Mouse (Mus musculus): ENCODE results near the gene Slc41a1. TPM values are rescaled to one million over a fixed set of nuclear protein-coding genes. Genes with fewer than 3 reads are reported as not detected.

Gene Slc41a1
- polyA plus RNA-seq, 1 experiment from 2014 or later = 15.4 TPM

DNA sequence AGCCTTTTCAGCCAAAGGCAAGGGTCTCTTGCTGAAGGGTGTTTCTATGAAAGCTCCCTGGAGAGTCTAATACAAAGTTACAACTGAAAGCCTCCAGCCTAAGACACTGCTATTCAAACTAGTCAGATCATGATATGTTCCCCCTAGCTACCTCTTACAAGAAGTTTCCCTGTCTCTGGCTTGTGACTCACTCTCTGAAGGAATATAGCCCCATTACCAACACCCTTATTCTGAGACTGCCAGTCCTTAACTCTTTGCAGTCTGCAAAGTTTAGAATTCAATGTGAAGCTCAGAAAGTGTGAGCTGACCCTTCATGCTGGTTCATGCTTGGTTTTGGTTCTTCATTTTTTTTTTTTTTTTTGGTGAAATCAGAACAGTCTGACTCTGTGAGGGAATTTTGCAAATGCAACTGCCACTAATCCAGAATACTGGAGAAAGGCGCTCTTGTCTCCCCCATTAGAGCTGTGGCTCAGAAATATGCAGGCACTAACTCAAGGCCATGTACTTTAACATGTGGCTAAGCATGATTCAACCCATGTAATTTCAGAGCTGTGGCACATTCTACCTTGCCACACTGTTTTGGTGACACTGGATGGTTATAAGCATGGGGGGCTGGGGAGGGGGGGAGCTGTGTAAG lies 4.3 kb upstream of the Slc41a1 start:
- H3K27me3 ChIP-seq (replicated peaks; ENCODE audit: control insufficient read depth, insufficient read depth, low read length) = no peaks in the 10 kb centered on the region
- WGBS = 89% methylated on average over 1 of the region's 1 CpGs
- H3K4me1 ChIP-seq (replicated peaks; ENCODE audit: control insufficient read depth, insufficient read depth, low read length) = peaks cover 9% of the 10 kb centered on the region
- H3K9ac ChIP-seq (replicated peaks; ENCODE audit: low read depth, low read length) = no peak overlapping the region
- no peak overlapping the region for H3K27ac ChIP-seq (ENCODE audit: low read length)
- no peaks in the 10 kb centered on the region for H3K36me3 ChIP-seq (ENCODE audit: control insufficient read depth, insufficient read depth)
- H3K4me3 ChIP-seq (replicated peaks; ENCODE audit: low read length) = no peak overlapping the region
- no peak overlapping the region for H3K4me2 ChIP-seq (ENCODE audit: low read length)
- peaks cover 4% of the 10 kb centered on the region for H3K9me3 ChIP-seq (ENCODE audit: control insufficient read depth, low read length)
- ATAC-seq = no peak

DNA sequence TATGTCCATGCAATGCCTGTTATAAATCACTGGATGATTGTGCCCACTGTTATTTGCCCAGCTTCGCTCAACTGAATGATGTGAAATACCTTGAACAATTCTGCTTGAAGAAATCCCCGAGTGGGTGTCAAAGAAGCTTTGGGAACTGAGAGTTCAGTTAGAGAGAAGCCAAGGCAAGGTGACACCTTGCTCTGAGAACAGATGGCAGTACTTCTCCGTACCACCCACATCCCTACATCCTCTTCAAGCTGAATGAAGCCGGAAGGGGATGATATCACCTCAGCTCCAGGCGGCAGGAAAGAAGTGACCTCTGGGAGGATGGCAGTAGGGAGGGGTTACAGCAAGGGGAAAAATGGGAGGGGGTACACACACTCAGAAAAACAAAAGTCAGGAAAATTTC lies 3.7 kb upstream of the Slc41a1 start:
- H3K9ac ChIP-seq (replicated peaks; ENCODE audit: low read depth, low read length) = no peak overlapping the region
- H3K27me3 ChIP-seq (replicated peaks; ENCODE audit: control insufficient read depth, insufficient read depth, low read length) = no peaks in the 10 kb centered on the region
- H3K36me3 ChIP-seq (ENCODE audit: control insufficient read depth, insufficient read depth) = no peaks in the 10 kb centered on the region
- WGBS = 52% methylated on average over 5 of the region's 5 CpGs
- H3K4me2 ChIP-seq (ENCODE audit: low read length) = no peak overlapping the region
- peaks cover 10% of the 10 kb centered on the region for H3K4me1 ChIP-seq (replicated peaks; ENCODE audit: control insufficient read depth, insufficient read depth, low read length)
- H3K9me3 ChIP-seq (ENCODE audit: control insufficient read depth, low read length) = peaks cover 4% of the 10 kb centered on the region
- ATAC-seq = no peak
- no peak overlapping the region for H3K4me3 ChIP-seq (replicated peaks; ENCODE audit: low read length)
- no peak overlapping the region for H3K27ac ChIP-seq (ENCODE audit: low read length)

DNA sequence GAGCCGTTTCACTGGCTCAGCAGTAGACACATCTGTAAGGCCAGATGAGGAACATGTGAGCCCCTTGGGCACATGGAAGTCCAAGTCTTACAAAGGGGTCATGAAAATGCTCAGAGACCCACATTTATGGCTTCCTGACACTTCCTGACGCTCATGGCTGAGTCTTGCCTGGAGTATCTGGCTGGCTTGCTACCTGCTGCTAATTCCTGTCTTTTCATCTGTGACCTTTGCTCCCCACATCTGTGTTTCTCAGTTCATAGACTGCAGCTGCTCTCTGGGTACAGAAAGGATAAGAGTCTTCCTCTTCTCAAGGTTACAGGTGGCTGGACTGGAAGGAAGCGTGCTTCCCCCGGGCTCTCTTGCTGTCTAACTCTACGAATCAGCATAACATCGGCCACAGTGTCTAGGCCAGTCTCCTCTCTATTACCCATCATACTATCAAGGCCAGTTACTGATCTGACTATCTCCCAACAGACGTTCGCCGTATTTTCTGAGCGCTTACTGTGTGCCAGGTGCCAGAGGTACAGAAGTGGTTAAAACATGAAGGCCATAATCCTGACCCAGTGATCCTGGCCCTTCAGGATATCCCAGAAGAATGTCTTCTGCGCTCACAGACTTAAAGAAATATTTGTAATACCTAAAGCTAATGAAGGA lies 2.6 kb upstream of the Slc41a1 start:
- Histone ChIP-seq H3K9me3 (ENCODE audit: control insufficient read depth, low read length) (no peaks in the 10 kb centered on the region), H3K27me3 (replicated peaks; ENCODE audit: control insufficient read depth, insufficient read depth, low read length) (no peaks in the 10 kb centered on the region), H3K4me1 (replicated peaks; ENCODE audit: control insufficient read depth, insufficient read depth, low read length) (peaks cover 21% of the 10 kb centered on the region), H3K9ac (replicated peaks; ENCODE audit: low read depth, low read length) (no peak overlapping the region), H3K4me3 (replicated peaks; ENCODE audit: low read length) (no peak overlapping the region), H3K27ac (ENCODE audit: low read length) (no peak overlapping the region), H3K36me3 (ENCODE audit: control insufficient read depth, insufficient read depth) (no peaks in the 10 kb centered on the region), H3K4me2 (ENCODE audit: low read length) (no peak overlapping the region)
- 91% methylated on average over 11 of the region's 11 CpGs for WGBS
- ATAC-seq = no peak

DNA sequence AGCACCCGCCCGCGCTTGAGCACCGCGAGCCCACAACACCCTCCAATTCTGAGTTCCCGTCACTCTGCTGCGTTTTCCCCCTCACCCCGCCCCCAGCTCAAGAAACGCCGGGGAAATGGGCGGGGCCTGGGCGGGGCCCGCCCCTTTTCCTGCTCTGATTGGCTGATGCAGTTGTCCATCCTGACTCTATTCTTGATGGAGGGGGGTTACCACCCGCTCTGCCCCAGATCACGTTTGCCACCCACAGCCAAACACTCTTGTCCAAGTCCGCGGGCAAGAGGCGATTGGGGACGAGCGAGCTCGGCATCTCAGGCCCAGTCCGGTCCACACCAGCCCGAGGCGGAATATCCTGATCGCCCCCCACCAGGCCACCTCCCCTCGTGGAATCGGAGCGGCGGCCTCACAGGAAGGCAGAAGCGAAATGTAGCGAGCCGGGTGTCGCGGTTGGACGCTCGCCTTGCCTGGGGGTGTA lies 530 bp downstream of the Slc41a1 start:
- H3K9me3 ChIP-seq (ENCODE audit: control insufficient read depth, low read length) = no peaks in the 10 kb centered on the region
- H3K9ac ChIP-seq (replicated peaks; ENCODE audit: low read depth, low read length) = peak overlapping the region; percentile 78
- WGBS = 0% methylated on average over 31 of the region's 36 CpGs
- H3K4me3 ChIP-seq (replicated peaks; ENCODE audit: low read length) = peak overlapping the region; percentile 72
- peak overlapping the region; percentile 87 for H3K4me2 ChIP-seq (ENCODE audit: low read length)
- no peaks in the 10 kb centered on the region for H3K27me3 ChIP-seq (replicated peaks; ENCODE audit: control insufficient read depth, insufficient read depth, low read length)
- H3K4me1 ChIP-seq (replicated peaks; ENCODE audit: control insufficient read depth, insufficient read depth, low read length) = peaks cover 34% of the 10 kb centered on the region
- no peaks in the 10 kb centered on the region for H3K36me3 ChIP-seq (ENCODE audit: control insufficient read depth, insufficient read depth)
- peak overlapping the region; percentile 67 for H3K27ac ChIP-seq (ENCODE audit: low read length)
- peak; percentile 96 for ATAC-seq

DNA sequence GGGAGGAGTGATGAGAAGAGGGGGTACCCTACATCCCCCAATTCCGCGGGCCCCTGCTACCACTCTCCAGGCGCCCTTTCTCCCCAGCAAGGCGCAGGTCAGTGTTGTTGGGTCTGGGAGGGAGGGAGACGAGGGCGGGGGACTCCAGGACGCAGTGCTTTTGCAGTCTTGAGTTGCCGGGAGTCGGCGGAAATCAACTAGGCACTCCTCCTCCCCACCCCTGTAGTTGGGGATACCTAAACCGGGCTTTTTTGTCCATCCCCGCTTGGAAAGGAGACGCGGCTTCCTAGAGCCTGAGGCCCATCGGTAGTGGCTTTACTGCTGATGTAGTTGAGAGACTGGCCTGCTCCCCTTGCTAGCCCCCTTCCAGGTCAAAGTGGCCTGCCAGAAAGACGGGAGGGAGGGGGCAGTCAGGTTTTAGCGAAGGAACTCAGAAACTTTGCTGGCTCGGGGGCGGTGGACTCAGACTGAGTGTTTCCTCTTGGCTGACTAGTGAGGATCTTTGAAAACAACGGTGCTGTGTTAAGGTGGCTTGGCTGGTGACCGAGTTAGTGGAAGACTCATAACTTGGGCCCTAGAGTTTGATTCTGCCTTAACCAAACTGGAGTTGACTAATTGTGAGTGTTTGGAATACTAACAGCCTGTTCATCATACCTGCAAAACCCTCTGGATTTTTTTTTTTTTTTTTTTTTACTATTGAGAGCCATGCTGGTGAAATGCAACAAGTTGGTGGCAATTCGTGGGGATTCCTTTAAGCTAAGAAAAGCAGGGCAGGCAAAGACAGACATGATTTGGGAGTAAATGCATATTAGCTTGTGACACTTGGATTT lies 1.2 kb downstream of the Slc41a1 start:
- Histone ChIP-seq H3K9me3 (ENCODE audit: control insufficient read depth, low read length) (no peaks in the 10 kb centered on the region), H3K4me1 (replicated peaks; ENCODE audit: control insufficient read depth, insufficient read depth, low read length) (peaks cover 34% of the 10 kb centered on the region), H3K4me2 (ENCODE audit: low read length) (peak overlapping the region; percentile 53), H3K36me3 (ENCODE audit: control insufficient read depth, insufficient read depth) (no peaks in the 10 kb centered on the region), H3K27ac (ENCODE audit: low read length) (peak overlapping the region; percentile 67; the same call in 1 of the 2 replicates), H3K4me3 (replicated peaks; ENCODE audit: low read length) (peak overlapping the region; percentile 72), H3K9ac (replicated peaks; ENCODE audit: low read depth, low read length) (peak overlapping the region; percentile 65), H3K27me3 (replicated peaks; ENCODE audit: control insufficient read depth, insufficient read depth, low read length) (no peaks in the 10 kb centered on the region)
- WGBS = 1% methylated on average over 20 of the region's 22 CpGs
- peak; percentile 49 for ATAC-seq

DNA sequence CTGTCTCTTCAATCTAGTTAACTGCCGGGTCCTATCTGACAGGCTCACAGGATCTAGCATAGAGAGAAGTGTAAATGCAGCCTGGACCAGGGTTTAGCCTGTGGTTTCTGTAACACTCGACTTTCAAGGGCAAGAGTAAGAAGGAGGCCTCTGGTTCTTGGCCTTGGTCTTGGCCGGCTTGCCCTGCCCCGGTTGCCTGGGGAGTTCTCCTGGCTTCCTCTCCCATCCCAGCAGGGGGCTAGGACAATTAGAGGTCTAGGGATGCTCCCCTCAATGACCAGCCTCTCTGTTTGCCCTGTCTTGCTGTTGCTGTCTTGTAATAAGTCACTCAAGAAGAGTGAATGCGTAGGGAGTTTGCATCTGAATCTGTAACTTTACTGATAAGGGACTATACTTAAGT lies 2.0 kb downstream of the Slc41a1 start:
- 41% methylated on average over 5 of the region's 5 CpGs for WGBS
- peaks cover 34% of the 10 kb centered on the region for H3K4me1 ChIP-seq (replicated peaks; ENCODE audit: control insufficient read depth, insufficient read depth, low read length)
- peak overlapping the region; percentile 53 for H3K4me2 ChIP-seq (ENCODE audit: low read length)
- no peak for ATAC-seq
- H3K27me3 ChIP-seq (replicated peaks; ENCODE audit: control insufficient read depth, insufficient read depth, low read length) = no peaks in the 10 kb centered on the region
- H3K9me3 ChIP-seq (ENCODE audit: control insufficient read depth, low read length) = no peaks in the 10 kb centered on the region
- H3K27ac ChIP-seq (ENCODE audit: low read length) = no peak overlapping the region
- H3K36me3 ChIP-seq (ENCODE audit: control insufficient read depth, insufficient read depth) = no peaks in the 10 kb centered on the region
- peak overlapping the region; percentile 72 for H3K4me3 ChIP-seq (replicated peaks; ENCODE audit: low read length)
- peak overlapping the region; percentile 30; the same call in 1 of the 2 replicates for H3K9ac ChIP-seq (replicated peaks; ENCODE audit: low read depth, low read length)

DNA sequence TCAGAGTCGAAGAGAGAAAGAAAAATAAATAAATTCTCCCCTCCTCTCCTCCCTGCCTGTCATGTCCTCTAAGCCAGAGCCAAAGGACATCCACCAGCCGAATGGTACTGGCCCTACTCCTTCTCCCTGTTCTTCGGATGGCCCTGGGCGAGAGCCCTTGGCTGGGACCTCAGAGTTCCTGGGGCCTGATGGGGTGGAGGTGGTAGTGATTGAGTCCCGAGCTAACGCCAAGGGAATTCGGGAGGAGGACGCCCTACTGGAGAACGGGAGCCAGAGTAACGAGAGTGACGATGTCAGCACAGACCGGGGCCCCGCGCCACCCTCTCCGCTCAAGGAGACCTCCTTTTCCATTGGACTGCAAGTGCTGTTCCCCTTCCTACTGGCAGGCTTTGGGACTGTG lies 3.3 kb downstream of the Slc41a1 start:
- Histone ChIP-seq H3K27me3 (replicated peaks; ENCODE audit: control insufficient read depth, insufficient read depth, low read length) (no peaks in the 10 kb centered on the region), H3K4me1 (replicated peaks; ENCODE audit: control insufficient read depth, insufficient read depth, low read length) (peaks cover 34% of the 10 kb centered on the region)
- WGBS = 90% methylated on average over 15 of the region's 15 CpGs

DNA sequence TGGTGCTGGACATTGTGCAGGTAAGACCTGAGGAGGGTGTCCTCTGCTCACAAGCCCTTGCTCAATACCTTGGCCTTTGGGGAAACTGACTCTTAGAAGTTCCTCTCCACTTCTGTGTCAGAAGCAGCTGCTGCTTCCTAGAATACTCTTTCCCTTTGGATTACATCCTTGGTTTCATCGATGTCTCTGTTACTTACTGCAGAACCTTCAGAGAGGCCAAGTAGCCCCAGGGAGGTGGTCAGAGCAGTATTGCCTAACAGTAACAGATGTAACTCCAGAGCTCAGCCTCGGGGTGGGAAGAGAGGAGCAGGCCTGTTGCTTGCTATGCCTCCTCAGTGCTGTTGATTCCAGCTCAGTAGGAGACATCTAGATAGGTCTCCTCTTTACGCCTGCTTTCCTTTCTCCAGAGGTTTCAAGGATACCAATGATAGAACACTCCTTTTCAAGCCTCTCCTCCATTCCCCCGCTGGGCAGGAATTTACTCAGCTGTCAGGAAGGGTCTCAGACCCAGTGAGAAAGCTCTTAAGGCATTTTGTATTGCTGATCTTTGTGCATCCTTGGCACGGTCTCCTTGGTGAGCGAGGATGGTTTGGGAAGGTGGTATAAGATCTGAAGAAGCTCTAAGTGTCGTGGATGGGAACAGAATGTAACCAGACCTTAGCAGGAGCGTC lies 3.8 kb downstream of the Slc41a1 start:
- Histone ChIP-seq H3K9me3 (ENCODE audit: control insufficient read depth, low read length) (no peaks in the 10 kb centered on the region), H3K36me3 (ENCODE audit: control insufficient read depth, insufficient read depth) (no peaks in the 10 kb centered on the region), H3K9ac (replicated peaks; ENCODE audit: low read depth, low read length) (no peak overlapping the region), H3K4me1 (replicated peaks; ENCODE audit: control insufficient read depth, insufficient read depth, low read length) (peaks cover 34% of the 10 kb centered on the region), H3K4me2 (ENCODE audit: low read length) (no peak overlapping the region), H3K27me3 (replicated peaks; ENCODE audit: control insufficient read depth, insufficient read depth, low read length) (no peaks in the 10 kb centered on the region), H3K27ac (ENCODE audit: low read length) (no peak overlapping the region), H3K4me3 (replicated peaks; ENCODE audit: low read length) (no peak overlapping the region)
- WGBS = 84% methylated on average over 8 of the region's 8 CpGs
- no peak for ATAC-seq

More for the DNA sequence above, 3.3 kb downstream of the Slc41a1 start:
- H3K36me3 ChIP-seq (ENCODE audit: control insufficient read depth, insufficient read depth) = no peaks in the 10 kb centered on the region
- no peak overlapping the region for H3K4me3 ChIP-seq (replicated peaks; ENCODE audit: low read length)
- ATAC-seq = no peak
- H3K9ac ChIP-seq (replicated peaks; ENCODE audit: low read depth, low read length) = no peak overlapping the region
- no peaks in the 10 kb centered on the region for H3K9me3 ChIP-seq (ENCODE audit: control insufficient read depth, low read length)
- H3K4me2 ChIP-seq (ENCODE audit: low read length) = no peak overlapping the region
- H3K27ac ChIP-seq (ENCODE audit: low read length) = no peak overlapping the region

DNA sequence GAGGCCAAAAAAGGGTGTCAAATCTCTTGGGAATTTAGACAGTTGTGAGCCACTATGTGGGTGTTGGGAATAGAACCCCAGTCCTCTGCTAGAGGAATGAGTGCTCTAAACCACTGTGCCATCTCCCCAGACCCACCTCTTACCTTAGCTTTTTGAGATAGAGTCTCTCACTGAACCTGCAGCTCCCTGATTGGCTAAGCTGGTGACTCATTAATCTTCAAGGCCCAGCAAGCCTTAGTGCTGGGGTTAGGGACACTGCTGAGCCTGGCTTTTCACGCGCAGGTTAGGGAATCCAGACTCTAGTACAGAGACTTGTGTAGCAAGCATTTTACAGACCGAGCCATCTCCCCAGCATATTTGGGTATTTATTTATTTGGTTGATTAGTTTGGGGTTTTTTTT lies 9.7 kb downstream of the Slc41a1 start:
- H3K36me3 ChIP-seq (ENCODE audit: control insufficient read depth, insufficient read depth) = 0 out of 2 replicates have a peak, but pooled peaks cover 3% of the 10 kb centered on the region
- H3K4me3 ChIP-seq (replicated peaks; ENCODE audit: low read length) = no peak overlapping the region
- no peaks in the 10 kb centered on the region for H3K27me3 ChIP-seq (replicated peaks; ENCODE audit: control insufficient read depth, insufficient read depth, low read length)
- peaks cover 4% of the 10 kb centered on the region; the same call in 1 of the 2 replicates for H3K4me1 ChIP-seq (replicated peaks; ENCODE audit: control insufficient read depth, insufficient read depth, low read length)
- H3K4me2 ChIP-seq (ENCODE audit: low read length) = no peak overlapping the region
- no peak overlapping the region for H3K9ac ChIP-seq (replicated peaks; ENCODE audit: low read depth, low read length)
- no peaks in the 10 kb centered on the region for H3K9me3 ChIP-seq (ENCODE audit: control insufficient read depth, low read length)
- WGBS = 81% methylated on average over 3 of the region's 3 CpGs
- no peak for ATAC-seq
- H3K27ac ChIP-seq (ENCODE audit: low read length) = no peak overlapping the region

Data from forebrain, embryonic 16.5 days (tissue).